Mouse (Mus musculus) MEL (cell line): ENCODE measurements around the gene Cfap44. TPM values are rescaled to one million over a fixed set of nuclear protein-coding genes. Genes with fewer than 3 reads are reported as not detected.

Experiments used
- DNase-seq: peaks from one replicate; pipeline ENCODE4 v3.0.0; 2011; ENCODE audit warnings: low read depth, low spot score
- H3K27ac ChIP-seq: 2 replicates; pipeline ENCODE4 v1.5.1; 2012; ENCODE audit warnings: low read depth, mild to moderate bottlenecking, control low read depth, low read length, moderate library complexity; ENCODE audit not compliant: control insufficient read depth
- H3K27me3 ChIP-seq, 2 experiments: fragments of 150-350 bp in 1 of 2; sonication (generic) in 1 of 2; 2 replicates each; pipeline ENCODE4 v1.6.1; 2012; ENCODE audit warnings: low read length in 2 of 2, mild to moderate bottlenecking in 2 of 2, improper control_type of control experiment in 1 of 2, moderate library complexity in 1 of 2; ENCODE audit not compliant: insufficient read depth in 2 of 2, control insufficient read depth in 1 of 2
- H3K36me3 ChIP-seq, 2 experiments: 2 replicates each; pipeline ENCODE4 v1.6.1; 2012 to 2014; ENCODE audit warnings: low read length in 2 of 2, improper control_type of control experiment in 1 of 2, inconsistent platforms in 1 of 2, mild to moderate bottlenecking in 1 of 2; ENCODE audit not compliant: insufficient read depth in 2 of 2, control insufficient read depth in 1 of 2
- H3K4me1 ChIP-seq, 2 experiments: fragments of 150-350 bp in 1 of 2; sonication (generic) in 1 of 2; 2 replicates each; pipeline ENCODE4 v1.6.1; 2012; ENCODE audit warnings: low read length in 2 of 2, improper control_type of control experiment in 1 of 2, mild to moderate bottlenecking in 1 of 2; ENCODE audit not compliant: insufficient read depth in 2 of 2, control insufficient read depth in 1 of 2
- H3K4me3 ChIP-seq, 2 experiments: fragments of 150-350 bp in 1 of 2; sonication (generic) in 1 of 2; 2 replicates each; pipeline ENCODE4 v1.5.1; 2012; ENCODE audit warnings: low read depth in 2 of 2, low read length in 2 of 2, mild to moderate bottlenecking in 2 of 2, moderate library complexity in 2 of 2, control low read depth in 1 of 2, improper control_type of control experiment in 1 of 2; ENCODE audit not compliant: control insufficient read depth in 1 of 2, insufficient read depth in 1 of 2
- H3K79me2 ChIP-seq: 2 replicates; pipeline ENCODE4 v1.6.1; 2012; ENCODE audit warnings: mild to moderate bottlenecking, low read length, moderate library complexity; ENCODE audit not compliant: control insufficient read depth, poor library complexity, insufficient read depth
- H3K9ac ChIP-seq: 2 replicates; pipeline ENCODE4 v1.6.1; 2012; ENCODE audit warnings: low read depth, mild to moderate bottlenecking, control low read depth, low read length, moderate library complexity; ENCODE audit not compliant: control insufficient read depth, poor library complexity, severe bottlenecking
- H3K9me3 ChIP-seq: fragments of 150-350 bp; sonication (generic); replicated peaks from 2 replicates; pipeline ENCODE4 v1.6.1; 2012; ENCODE audit warnings: mild to moderate bottlenecking, low read length, improper control_type of control experiment, moderate library complexity; ENCODE audit not compliant: insufficient read depth
- BHLHE40 ChIP-seq: IDR thresholded peaks from 2 replicates; pipeline ENCODE4 v1.6.1; 2012; ENCODE audit warnings: low read depth, mild to moderate bottlenecking, inconsistent platforms, low read length, improper control_type of control experiment, borderline replicate concordance
- CHD1 ChIP-seq: IDR thresholded peaks from 2 replicates; pipeline ENCODE4 v1.6.1; 2012; ENCODE audit warnings: low read depth, mild to moderate bottlenecking, inconsistent platforms, low read length, improper control_type of control experiment
- CHD2 ChIP-seq: IDR thresholded peaks from 2 replicates; pipeline ENCODE4 v1.6.1; 2011; ENCODE audit warnings: low read length, improper control_type of control experiment
- CTCF ChIP-seq, 3 experiments: IDR thresholded peaks in 2 of 3; conservative IDR thresholded peaks in 1 of 3; 2 replicates each; pipeline ENCODE4 v1.5.1; 2011 to 2012; ENCODE audit warnings: low read length in 3 of 3, low read depth in 2 of 3, mild to moderate bottlenecking in 2 of 3, improper control_type of control experiment in 1 of 3, inconsistent platforms in 1 of 3, mixed read lengths in 1 of 3, moderate library complexity in 1 of 3; ENCODE audit not compliant: control insufficient read depth in 1 of 3, insufficient read depth in 1 of 3, poor library complexity in 1 of 3, severe bottlenecking in 1 of 3
- ELF1 ChIP-seq: IDR thresholded peaks from 2 replicates; pipeline ENCODE4 v1.6.1; 2014; ENCODE audit warnings: low read depth, mild to moderate bottlenecking, inconsistent platforms, low read length, improper control_type of control experiment, moderate library complexity
- ETS1 ChIP-seq: IDR thresholded peaks from 2 replicates; pipeline ENCODE4 v1.6.1; 2012; ENCODE audit warnings: low read depth, mild to moderate bottlenecking, inconsistent platforms, low read length, improper control_type of control experiment, moderate library complexity
- HCFC1 ChIP-seq: IDR thresholded peaks from 2 replicates; pipeline ENCODE4 v1.6.1; 2012; ENCODE audit warnings: low read depth, mild to moderate bottlenecking, inconsistent platforms, low read length, improper control_type of control experiment, moderate library complexity
- JUND ChIP-seq: IDR thresholded peaks from 2 replicates; pipeline ENCODE4 v1.6.1; 2011; ENCODE audit warnings: low read depth, mild to moderate bottlenecking, improper control_type of control experiment, low read length
- MAFK ChIP-seq: IDR thresholded peaks from 2 replicates; pipeline ENCODE4 v1.6.1; 2011; ENCODE audit warnings: low read depth, mild to moderate bottlenecking, low read length, improper control_type of control experiment, borderline replicate concordance
- MAX ChIP-seq: IDR thresholded peaks from 2 replicates; pipeline ENCODE4 v1.6.1; 2011; ENCODE audit warnings: low read length, improper control_type of control experiment
- MEF2A ChIP-seq: IDR thresholded peaks from 2 replicates; pipeline ENCODE4 v1.6.1; 2014; ENCODE audit warnings: low read depth, mild to moderate bottlenecking, inconsistent platforms, low read length, improper control_type of control experiment; ENCODE audit not compliant: poor library complexity, insufficient replicate concordance, severe bottlenecking; ENCODE audit errors: extremely low read depth
- MYC ChIP-seq: IDR thresholded peaks from 2 replicates; pipeline ENCODE4 v1.6.1; 2011; ENCODE audit warnings: low read depth, mild to moderate bottlenecking, low read length, improper control_type of control experiment, moderate library complexity
- NRF1 ChIP-seq: IDR thresholded peaks from 2 replicates; pipeline ENCODE4 v1.6.1; 2014; ENCODE audit warnings: low read depth, mild to moderate bottlenecking, inconsistent platforms, low read length, improper control_type of control experiment, moderate library complexity; ENCODE audit not compliant: poor library complexity, insufficient read depth, severe bottlenecking
- POLR2A ChIP-seq, 2 experiments: IDR thresholded peaks; 2 replicates each; pipeline ENCODE4 v1.6.1; 2011 to 2012; ENCODE audit warnings: low read length in 2 of 2, mild to moderate bottlenecking in 2 of 2, control low read depth in 1 of 2, improper control_type of control experiment in 1 of 2, low read depth in 1 of 2, moderate library complexity in 1 of 2; ENCODE audit not compliant: control insufficient read depth in 1 of 2, insufficient read depth in 1 of 2, poor library complexity in 1 of 2
- SIN3A ChIP-seq: IDR thresholded peaks from 2 replicates; pipeline ENCODE4 v1.6.1; 2012; ENCODE audit warnings: low read length, improper control_type of control experiment, inconsistent platforms
- USF1 ChIP-seq: IDR thresholded peaks from 2 replicates; pipeline ENCODE4 v1.6.1; 2014; ENCODE audit warnings: low read depth, mild to moderate bottlenecking, inconsistent platforms, low read length, improper control_type of control experiment, moderate library complexity
- USF2 ChIP-seq, 2 experiments: IDR thresholded peaks; 2 replicates each; pipeline ENCODE4 v1.6.1; 2011 to 2012; ENCODE audit warnings: improper control_type of control experiment in 2 of 2, low read length in 2 of 2, borderline replicate concordance in 1 of 2, inconsistent platforms in 1 of 2, low read depth in 1 of 2, mild to moderate bottlenecking in 1 of 2; ENCODE audit not compliant: insufficient read depth in 1 of 2
- polyA plus RNA-seq, 2 experiments: library from polyadenylated mRNA; stranded (reverse) in 1 of 2; unstranded in 1 of 2; fragments of >175 nt in 1 of 2; fragments of >200 nt in 1 of 2; gene quantifications; 2 replicates each; pipeline versions ENCODE4 v1.2.1 to v1.2.4; 2012; ENCODE audit warnings: low replicate concordance in 2 of 2, low read depth in 1 of 2; ENCODE audit not compliant: insufficient read length in 2 of 2, insufficient read depth in 1 of 2, missing spikeins in 1 of 2
- total RNA-seq: library from RNA; depleted of rRNA; stranded (reverse); fragments of 300-350 nt; gene quantifications from 2 replicates; pipeline ENCODE4 v1.2.3, GENCODE M21; 2012

The Cfap44 gene
- total and polyA plus RNA-seq, 3 experiments: not detected

GRCm38 (mm10) chr16:44527218-44527905, 132.8 kb downstream of the Cfap44 start:
- Histone ChIP-seq H3K4me3 (no peak overlapping the region), H3K79me2 (no peaks in the 10 kb centered on the region)

GRCm38 (mm10) chr16:44528955-44529354, 134.4 kb downstream of the Cfap44 start:
- no peaks in the 10 kb centered on the region for H3K27me3 ChIP-seq

More at GRCm38 (mm10) chr16:44527218-44527905, 132.8 kb downstream of the Cfap44 start:
- Histone ChIP-seq H3K9me3 (no peaks in the 10 kb centered on the region), H3K4me1 (no peaks in the 10 kb centered on the region), H3K27ac (no peak overlapping the region), H3K27me3 (no peaks in the 10 kb centered on the region), H3K36me3 (no peaks in the 10 kb centered on the region), H3K9ac (no peak overlapping the region)
- TF ChIP-seq SIN3A: no peak
- TF ChIP-seq MAFK: no peak
- no peak for TF ChIP-seq HCFC1
- TF ChIP-seq CHD1: no peak
- TF ChIP-seq BHLHE40: no peak
- no peak for TF ChIP-seq MAX
- no peak for TF ChIP-seq NRF1
- TF ChIP-seq ETS1: no peak
- TF ChIP-seq CTCF (IDR thresholded peaks at IDR 0.05 in 2 of 3, conservative IDR thresholded peaks at IDR 0.05 in 1 of 3; ENCODE audit: control insufficient read depth in 1 of 3, insufficient read depth in 1 of 3, low read depth in 2 of 3, low read length in 3 of 3, poor library complexity in 1 of 3, severe bottlenecking in 1 of 3): no peak
- no peak for TF ChIP-seq ELF1
- no peak for TF ChIP-seq MYC
- no peak for TF ChIP-seq MEF2A
- DNase-seq: no peak

More at GRCm38 (mm10) chr16:44528955-44529354, 134.4 kb downstream of the Cfap44 start:
- H3K27ac ChIP-seq: no peak overlapping the region
- H3K4me1 ChIP-seq: no peaks in the 10 kb centered on the region
- no peaks in the 10 kb centered on the region for H3K36me3 ChIP-seq
- DNase-seq: no peak
- H3K9me3 ChIP-seq: no peaks in the 10 kb centered on the region
- H3K79me2 ChIP-seq: no peaks in the 10 kb centered on the region
- H3K4me3 ChIP-seq: no peak overlapping the region
- no peak overlapping the region for H3K9ac ChIP-seq
- no peak for TF ChIP-seq CHD2
- TF ChIP-seq POLR2A (IDR thresholded peaks at IDR 0.05; ENCODE audit: control insufficient read depth in 1 of 2, insufficient read depth in 1 of 2, low read depth in 1 of 2, low read length in 2 of 2, poor library complexity in 1 of 2): no peak
- no peak for TF ChIP-seq MAFK
- no peak for TF ChIP-seq USF1
- TF ChIP-seq JUND: no peak
- TF ChIP-seq ELF1: no peak
- TF ChIP-seq BHLHE40: no peak
- no peak for TF ChIP-seq USF2 (IDR thresholded peaks at IDR 0.05; ENCODE audit: borderline replicate concordance in 1 of 2, insufficient read depth in 1 of 2, low read depth in 1 of 2, low read length in 2 of 2)
